Mouse (Mus musculus): ENCODE results near the gene Znhit2. TPM values are rescaled to one million over a fixed set of nuclear protein-coding genes. Genes with fewer than 3 reads are reported as not detected.

The Znhit2 gene
- polyA plus RNA-seq, 2 experiments: 32.0 to 36.5 TPM

- no peaks in the 10 kb centered on the region for H3K9me3 ChIP-seq (ENCODE audit: control insufficient read depth, low read length)
- H3K27me3 ChIP-seq (ENCODE audit: control insufficient read depth, insufficient read depth, low read length): no peaks in the 10 kb centered on the region
- TF ChIP-seq POLR2A (IDR thresholded peaks at IDR 0.05; ENCODE audit: borderline replicate concordance, extremely low read depth, insufficient read depth, insufficient read length): no peak
- H3K4me3 ChIP-seq (replicated peaks; ENCODE audit: low read length): peak within 1 kb of the TSS; percentile 72
- WGBS: 1% methylated on average over 33 of the region's 33 CpGs
- ATAC-seq (ENCODE audit: low FRiP score, low read depth) (peak; percentile 88), DNase-seq (ENCODE audit: low spot score) (peak; percentile 95)
- peaks cover 3% of the 10 kb centered on the region; the same call in 1 of the 2 replicates for H3K4me1 ChIP-seq (ENCODE audit: control insufficient read depth, insufficient read depth, low read length)
- peak within 1 kb of the TSS; percentile 82 for H3K4me2 ChIP-seq (replicated peaks; ENCODE audit: low read depth, low read length, severe bottlenecking)
- H3K36me3 ChIP-seq (ENCODE audit: control insufficient read depth, insufficient read depth, low read length): peaks cover 38% of the 10 kb centered on the region
- H3K27ac ChIP-seq (replicated peaks; ENCODE audit: low read depth, low read length): peak within 1 kb of the TSS; percentile 73
- peak within 1 kb of the TSS; percentile 70 for H3K9ac ChIP-seq (ENCODE audit: low read depth, low read length, severe bottlenecking)
These were observed 15.8 kb downstream of the Znhit2 start, which contains the start of gene Vps51 for GRCm38 (mm10) chr19:6076564-6077393. TSS of gene Vps51 (minus strand) at chr19:6077231.

GRCm38 (mm10) chr19:6079983-6080480, 19.0 kb downstream of the Znhit2 start, which contains the start of gene Tmem262:
TSS of gene Tmem262 (plus strand) at chr19:6080033.
- no peak within 1 kb of the TSS for H3K4me3 ChIP-seq (replicated peaks; ENCODE audit: low read length)
- H3K27ac ChIP-seq (replicated peaks; ENCODE audit: low read depth, low read length): no peak within 1 kb of the TSS
- no peak for ATAC-seq (ENCODE audit: low FRiP score, low read depth)
- 95% methylated on average over 12 of the region's 12 CpGs for WGBS
- no peak within 1 kb of the TSS for H3K4me2 ChIP-seq (replicated peaks; ENCODE audit: low read depth, low read length, severe bottlenecking)
- H3K9ac ChIP-seq (ENCODE audit: low read depth, low read length, severe bottlenecking): no peak within 1 kb of the TSS
- no peaks in the 10 kb centered on the region for H3K27me3 ChIP-seq (ENCODE audit: control insufficient read depth, insufficient read depth, low read length)
- H3K9me3 ChIP-seq (ENCODE audit: control insufficient read depth, low read length): no peaks in the 10 kb centered on the region
- DNase-seq (ENCODE audit: low spot score): no peak
- H3K36me3 ChIP-seq (ENCODE audit: control insufficient read depth, insufficient read depth, low read length): peaks cover 35% of the 10 kb centered on the region
- TF ChIP-seq POLR2A (IDR thresholded peaks at IDR 0.05; ENCODE audit: borderline replicate concordance, extremely low read depth, insufficient read depth, insufficient read length): no peak
- H3K4me1 ChIP-seq (ENCODE audit: control insufficient read depth, insufficient read depth, low read length): peaks cover 12% of the 10 kb centered on the region

GRCm38 (mm10) chr19:6082156-6082555, 21.2 kb downstream of the Znhit2 start, which contains the start of gene Gm28374:
TSS of gene Gm28374 (minus strand) at chr19:6082256.
- H3K9ac ChIP-seq (ENCODE audit: low read depth, low read length, severe bottlenecking): no peak within 1 kb of the TSS
- DNase-seq (ENCODE audit: low spot score): no peak
- H3K4me1 ChIP-seq (ENCODE audit: control insufficient read depth, insufficient read depth, low read length): peaks cover 13% of the 10 kb centered on the region
- TF ChIP-seq POLR2A (IDR thresholded peaks at IDR 0.05; ENCODE audit: borderline replicate concordance, extremely low read depth, insufficient read depth, insufficient read length): no peak
- ATAC-seq (ENCODE audit: low FRiP score, low read depth): no peak
- no peak within 1 kb of the TSS for H3K4me3 ChIP-seq (replicated peaks; ENCODE audit: low read length)
- H3K4me2 ChIP-seq (replicated peaks; ENCODE audit: low read depth, low read length, severe bottlenecking): no peak within 1 kb of the TSS
- WGBS: 89% methylated on average over 9 of the region's 9 CpGs
- no peaks in the 10 kb centered on the region for H3K27me3 ChIP-seq (ENCODE audit: control insufficient read depth, insufficient read depth, low read length)
- H3K9me3 ChIP-seq (ENCODE audit: control insufficient read depth, low read length): no peaks in the 10 kb centered on the region
- no peak within 1 kb of the TSS for H3K27ac ChIP-seq (replicated peaks; ENCODE audit: low read depth, low read length)
- peaks cover 35% of the 10 kb centered on the region for H3K36me3 ChIP-seq (ENCODE audit: control insufficient read depth, insufficient read depth, low read length)

GRCm38 (mm10) chr19:6084478-6085248, 23.7 kb downstream of the Znhit2 start, which contains the start of the genes Zfpl1 and Cdca5:
TSS of gene Zfpl1 (minus strand) at chr19:6084956.
TSS of gene Cdca5 (plus strand) at chr19:6084983.
- H3K27ac ChIP-seq (replicated peaks; ENCODE audit: low read depth, low read length): peak within 1 kb of the TSS; percentile 78
- no peaks in the 10 kb centered on the region for H3K9me3 ChIP-seq (ENCODE audit: control insufficient read depth, low read length)
- H3K4me3 ChIP-seq (replicated peaks; ENCODE audit: low read length): peak within 1 kb of the TSS; percentile 70
- peaks cover 13% of the 10 kb centered on the region for H3K4me1 ChIP-seq (ENCODE audit: control insufficient read depth, insufficient read depth, low read length)
- H3K4me2 ChIP-seq (replicated peaks; ENCODE audit: low read depth, low read length, severe bottlenecking): peak within 1 kb of the TSS; percentile 93
- peaks cover 47% of the 10 kb centered on the region for H3K36me3 ChIP-seq (ENCODE audit: control insufficient read depth, insufficient read depth, low read length)
- H3K9ac ChIP-seq (ENCODE audit: low read depth, low read length, severe bottlenecking): peak within 1 kb of the TSS; percentile 76
- 0 out of 2 replicates have a peak, but pooled peaks have one; percentile 8 for TF ChIP-seq POLR2A (IDR thresholded peaks at IDR 0.05; ENCODE audit: borderline replicate concordance, extremely low read depth, insufficient read depth, insufficient read length)
- ATAC-seq (ENCODE audit: low FRiP score, low read depth): peak; percentile 91
- H3K27me3 ChIP-seq (ENCODE audit: control insufficient read depth, insufficient read depth, low read length): no peaks in the 10 kb centered on the region
- DNase-seq (ENCODE audit: low spot score): peak; percentile 98
- under 1% methylated on average over 58 of the region's 58 CpGs for WGBS

- ATAC-seq (ENCODE audit: low FRiP score, low read depth): peak; percentile 48; the same call in 1 of the 2 replicates
- no peaks in the 10 kb centered on the region for H3K27me3 ChIP-seq (ENCODE audit: control insufficient read depth, insufficient read depth, low read length)
- H3K4me3 ChIP-seq (replicated peaks; ENCODE audit: low read length): peak overlapping the region; percentile 70
- peaks cover 47% of the 10 kb centered on the region for H3K36me3 ChIP-seq (ENCODE audit: control insufficient read depth, insufficient read depth, low read length)
- WGBS: under 1% methylated on average over 17 of the region's 17 CpGs
- H3K27ac ChIP-seq (replicated peaks; ENCODE audit: low read depth, low read length): no peak overlapping the region
- peaks cover 13% of the 10 kb centered on the region for H3K4me1 ChIP-seq (ENCODE audit: control insufficient read depth, insufficient read depth, low read length)
- H3K9ac ChIP-seq (ENCODE audit: low read depth, low read length, severe bottlenecking): peak overlapping the region; percentile 76
- no peaks in the 10 kb centered on the region for H3K9me3 ChIP-seq (ENCODE audit: control insufficient read depth, low read length)
- DNase-seq (ENCODE audit: low spot score): peak; percentile 75
- TF ChIP-seq POLR2A (IDR thresholded peaks at IDR 0.05; ENCODE audit: borderline replicate concordance, extremely low read depth, insufficient read depth, insufficient read length): no peak
- peak overlapping the region; percentile 85 for H3K4me2 ChIP-seq (replicated peaks; ENCODE audit: low read depth, low read length, severe bottlenecking)
These were observed 24.5 kb downstream of the Znhit2 start for GRCm38 (mm10) chr19:6085417-6085879.
